ENCODE assay signal across 25 mouse cellular contexts in genomic region chr10:20281456-20281855, GRCm38 (mm10). TPM values are rescaled to one million over a fixed set of nuclear protein-coding genes. Genes with fewer than 3 reads are reported as not detected.
DNase-seq lines count a peak whose midpoint lies in the region; ATAC-seq lines count a peak whose summit lies in the region.
"Had no signal": no experiment of that assay in that cellular context is flagged by ENCODE, and none has a peak within 500 bp of the region (broad histone marks: within the 10 kb centered on the region; RNA-seq: fewer than 3 reads in every experiment).

No protein-coding gene starts in this region.

- peaks cover 17% of the 10 kb centered on the region for H3K4me1 ChIP-seq in kidney, embryonic 15.5 days

- DNase-seq in thymus, postnatal 14 days: peak; percentile 45
- DNase-seq in thymus, postnatal 25 days: no peak
- DNase-seq in CD8-positive naive resting alpha-beta T cell, adult 2 months (ENCODE audit: low read depth in 2 of 2, low spot score in 2 of 2): peak; percentile 38 to 51
- peak; percentile 73 for DNase-seq in splenic B cell, adult 2 months (ENCODE audit: low read depth, low spot score)
- no peak for DNase-seq in kidney, adult 18-20 months
- DNase-seq in ovary, postnatal 10 days (ENCODE audit: low spot score): no peak
- DNase-seq: adrenal gland, postnatal 10 days; cerebellum, adult 9-11 months; embryo, embryonic 11 days; gastrocnemius, postnatal 25 days; heart, adult 18-20 months; heart, postnatal 36 days; kidney, adult 11 months; kidney, postnatal 36 days; left cerebral cortex, postnatal 4 days; liver, postnatal 0 days had no signal

- ATAC-seq in inflammation-experienced regulatory T-cells, adult 6 months: peak; percentile 86
- no peak for ATAC-seq in kidney, embryonic 15.5 days (replicated peaks; ENCODE audit: low FRiP score)
- ATAC-seq: forebrain, embryonic 15.5 days; liver, embryonic 12.5 days; liver, postnatal 0 days; midbrain, embryonic 13.5 days had no signal

- no peaks in the 10 kb centered on the region for H3K27me3 ChIP-seq in splenic B cell, adult 2 months (ENCODE audit: control insufficient read depth, insufficient read depth, low read length, poor library complexity, severe bottlenecking)
- H3K27me3 ChIP-seq in kidney, embryonic 15.5 days: no peaks in the 10 kb centered on the region
- H3K27me3 ChIP-seq: embryonic facial prominence, embryonic 12.5 days; forebrain, embryonic 15.5 days; hindbrain, embryonic 12.5 days; liver, embryonic 12.5 days had no signal

- H3K4me3 ChIP-seq in kidney, embryonic 15.5 days (replicated peaks): no peak overlapping the region
- H3K4me3 ChIP-seq: embryonic facial prominence, embryonic 12.5 days; forebrain, embryonic 15.5 days; hindbrain, embryonic 12.5 days; layer of hippocampus, adult 2 months; liver, embryonic 12.5 days; midbrain, embryonic 13.5 days had no signal

- H3K36me3 ChIP-seq in splenic B cell, adult 2 months (ENCODE audit: control insufficient read depth, insufficient read depth, low read length, poor library complexity, severe bottlenecking): peaks cover 2% of the 10 kb centered on the region; the same call in 1 of the 2 replicates
- H3K36me3 ChIP-seq in kidney, embryonic 15.5 days: peaks cover 17% of the 10 kb centered on the region
- H3K36me3 ChIP-seq: embryonic facial prominence, embryonic 12.5 days; forebrain, embryonic 15.5 days; hindbrain, embryonic 12.5 days; midbrain, embryonic 13.5 days had no signal

- no peak overlapping the region for H3K4me2 ChIP-seq in kidney, embryonic 15.5 days
- H3K4me2 ChIP-seq: embryonic facial prominence, embryonic 12.5 days; forebrain, embryonic 15.5 days; heart, embryonic 11.5 days; hindbrain, embryonic 12.5 days; liver, embryonic 12.5 days; midbrain, embryonic 13.5 days had no signal

- no peaks in the 10 kb centered on the region for H3K9me3 ChIP-seq in kidney, embryonic 15.5 days (replicated peaks)
- H3K9me3 ChIP-seq: embryonic facial prominence, embryonic 12.5 days; forebrain, embryonic 15.5 days; hindbrain, embryonic 12.5 days; liver, embryonic 12.5 days; midbrain, embryonic 13.5 days had no signal

- no peak overlapping the region for H3K9ac ChIP-seq in kidney, embryonic 15.5 days
- H3K9ac ChIP-seq: embryonic facial prominence, embryonic 12.5 days; forebrain, embryonic 15.5 days; hindbrain, embryonic 12.5 days; liver, embryonic 12.5 days; liver, postnatal 0 days; midbrain, embryonic 13.5 days had no signal

- H3K27ac ChIP-seq in kidney, embryonic 15.5 days: no peak overlapping the region
- H3K27ac ChIP-seq: embryonic facial prominence, embryonic 12.5 days; forebrain, embryonic 15.5 days; hindbrain, embryonic 12.5 days; layer of hippocampus, adult 2 months; liver, embryonic 12.5 days; midbrain, embryonic 13.5 days had no signal

- 61% methylated on average over 2 of the region's 2 CpGs for WGBS in kidney, embryonic 15.5 days

RNA-seq across cellular contexts. Expression of gene Bclaf1, which starts 30.8 kb away (rescaled TPM):
- polyA plus RNA-seq in inflammation-experienced regulatory T-cells, adult 6 months (2017; shearing (Covaris generic)): 100 to 1,000 TPM; 132 to 233 (median 189) TPM
- polyA plus RNA-seq in kidney, embryonic 15.5 days (2015; fragmentation: Nextera tagmentation; extraction: Ambion mirVana): 128 and 134 TPM in 2 replicates

Comparison
In these comparisons a context has a peak if more than half of its experiments do, and no peak if none do; other contexts are left out.
1. DNase-seq: peak in thymus, postnatal 14 days (single experiment), CD8-positive naive resting alpha-beta T cell, adult 2 months (2 of 2) and splenic B cell, adult 2 months (single experiment); none in thymus, postnatal 25 days (single experiment), kidney, adult 18-20 months (single experiment) and ovary, postnatal 10 days (single experiment).